Mouse (Mus musculus) liver, postnatal 0 days (tissue): ENCODE data around the gene Umodl1. TPM values are rescaled to one million over a fixed set of nuclear protein-coding genes. Genes with fewer than 3 reads are reported as not detected.

ENCODE experiments used
- ATAC-seq: fragments of 200-750 bp; cut with Nextera tagmentation; 2 replicates; pipeline ENCODE4 v1.8.0; 2017; ENCODE audit warnings: mild to moderate bottlenecking, moderate library complexity
- DNase-seq: peaks from one replicate; pipeline ENCODE4 v3.0.0-alpha.2; 2016
- H3K27ac ChIP-seq: fragments of 300-500 bp; sonication (generic); 2 replicates; pipeline ENCODE4 v1.5.1; 2014; ENCODE audit warnings: antibody characterized with exemption, moderate library complexity, mild to moderate bottlenecking, low read depth
- H3K27me3 ChIP-seq: fragments of 300-500 bp; sonication (generic); 2 replicates; pipeline ENCODE4 v1.6.1; 2014; ENCODE audit warnings: low read length, control low read depth, mixed read lengths; ENCODE audit not compliant: insufficient read depth
- H3K36me3 ChIP-seq: fragments of 300-500 bp; sonication (generic); replicated peaks from 2 replicates; pipeline ENCODE4 v1.6.1; 2014; ENCODE audit warnings: mild to moderate bottlenecking, control low read depth, low read length, moderate library complexity, mixed read lengths; ENCODE audit not compliant: insufficient read depth
- H3K4me1 ChIP-seq: fragments of 300-500 bp; sonication (generic); 2 replicates; pipeline ENCODE4 v1.6.1; 2014; ENCODE audit warnings: antibody characterized with exemption, mild to moderate bottlenecking, control low read depth; ENCODE audit not compliant: insufficient read depth
- H3K4me2 ChIP-seq: fragments of 300-500 bp; sonication (generic); 2 replicates; pipeline ENCODE4 v1.6.1; 2014; ENCODE audit warnings: low read depth, mild to moderate bottlenecking, low read length, moderate library complexity, mixed read lengths
- H3K4me3 ChIP-seq: fragments of 300-500 bp; sonication (generic); 2 replicates; pipeline ENCODE4 v1.5.1; 2014; ENCODE audit warnings: low read depth, low read length
- H3K9ac ChIP-seq: fragments of 300-500 bp; sonication (generic); replicated peaks from 2 replicates; pipeline ENCODE4 v1.6.1; 2014; ENCODE audit warnings: mild to moderate bottlenecking, moderate library complexity
- H3K9me3 ChIP-seq: fragments of 300-500 bp; sonication (generic); 2 replicates; pipeline ENCODE4 v1.6.1; 2016; ENCODE audit warnings: mild to moderate bottlenecking, control low read depth, low read length, mixed read lengths
- CTCF ChIP-seq: sonication (generic); IDR thresholded peaks from 2 replicates; pipeline ENCODE4 v1.5.1; 2016; ENCODE audit warnings: antibody characterized with exemption, low read depth
- EP300 ChIP-seq: IDR thresholded peaks from 2 replicates; pipeline ENCODE4 v1.6.1; 2016; ENCODE audit warnings: antibody characterized with exemption, low read depth, mild to moderate bottlenecking
- WGBS: fragments of 180-500 bp; shearing (Covaris S2); extraction: QIAGEN DNeasy Blood & Tissue Kit; methylation state at CpG from one replicate; pipeline ENCODE4 v1.1.7; 2014; ENCODE audit not compliant: insufficient replicate concordance; 5-methylcytosine and 5-hydroxymethylcytosine counted together
- polyA plus RNA-seq: library from polyadenylated mRNA; unstranded; fragments of >200 nt; fragmentation: Nextera tagmentation; extraction: Ambion mirVana; gene quantifications from 2 replicates; pipeline ENCODE4 v1.2.1, GENCODE M21; 2015

Umodl1 gene
- polyA plus RNA-seq, 1 experiment from 2014 or later = 0.05 TPM

GRCm38 (mm10) chr17:30961936-30962592 is 7.6 kb downstream of the Umodl1 start:
- DNase-seq = no peak
- WGBS = 47% methylated on average over 7 of the region's 7 CpGs
- no peaks in the 10 kb centered on the region for H3K36me3 ChIP-seq
- H3K27me3 ChIP-seq = no peaks in the 10 kb centered on the region
- no peaks in the 10 kb centered on the region for H3K4me1 ChIP-seq
- no peak overlapping the region for H3K4me3 ChIP-seq
- no peak for TF ChIP-seq CTCF
- no peak for TF ChIP-seq EP300
- ATAC-seq = no peak
- no peak overlapping the region for H3K4me2 ChIP-seq
- H3K27ac ChIP-seq = no peak overlapping the region
- no peak overlapping the region for H3K9ac ChIP-seq
- H3K9me3 ChIP-seq = no peaks in the 10 kb centered on the region

- no peak for TF ChIP-seq CTCF
- no peak for TF ChIP-seq EP300
- Histone ChIP-seq H3K9ac (no peak overlapping the region), H3K4me1 (no peaks in the 10 kb centered on the region), H3K27me3 (no peaks in the 10 kb centered on the region), H3K27ac (no peak overlapping the region), H3K36me3 (no peaks in the 10 kb centered on the region), H3K4me2 (no peak overlapping the region), H3K9me3 (no peaks in the 10 kb centered on the region), H3K4me3 (no peak overlapping the region)
- 36% methylated on average over 2 of the region's 2 CpGs for WGBS
- ATAC-seq (no peak), DNase-seq (no peak)
Observed at GRCm38 (mm10) chr17:30962880-30963279, 8.4 kb downstream of the Umodl1 start.

- Histone ChIP-seq H3K4me3 (no peak overlapping the region), H3K36me3 (no peaks in the 10 kb centered on the region), H3K9ac (no peak overlapping the region), H3K27ac (no peak overlapping the region), H3K9me3 (no peaks in the 10 kb centered on the region), H3K4me2 (no peak overlapping the region), H3K4me1 (no peaks in the 10 kb centered on the region), H3K27me3 (no peaks in the 10 kb centered on the region)
- no peak for DNase-seq
- ATAC-seq = no peak
- TF ChIP-seq EP300 = no peak
- TF ChIP-seq CTCF = no peak
- 61% methylated on average over 4 of the region's 4 CpGs for WGBS
Observed at GRCm38 (mm10) chr17:30969983-30970382, 15.5 kb downstream of the Umodl1 start.

- no peak for ATAC-seq
- no peak for DNase-seq
- no peak overlapping the region for H3K27ac ChIP-seq
- TF ChIP-seq CTCF (no peak), EP300 (no peak)
- H3K27me3 ChIP-seq = no peaks in the 10 kb centered on the region
- no peaks in the 10 kb centered on the region for H3K36me3 ChIP-seq
- no peaks in the 10 kb centered on the region for H3K4me1 ChIP-seq
- no peak overlapping the region for H3K9ac ChIP-seq
- no peaks in the 10 kb centered on the region for H3K9me3 ChIP-seq
- H3K4me2 ChIP-seq = no peak overlapping the region
- WGBS = 75% methylated on average over 7 of the region's 7 CpGs
- no peak overlapping the region for H3K4me3 ChIP-seq
Observed at GRCm38 (mm10) chr17:30971877-30972276, 17.4 kb downstream of the Umodl1 start.

- Histone ChIP-seq H3K27me3 (no peaks in the 10 kb centered on the region), H3K4me3 (no peak overlapping the region), H3K27ac (no peak overlapping the region), H3K4me2 (no peak overlapping the region), H3K9me3 (no peaks in the 10 kb centered on the region), H3K4me1 (no peaks in the 10 kb centered on the region), H3K9ac (no peak overlapping the region), H3K36me3 (no peaks in the 10 kb centered on the region)
- DNase-seq (no peak), ATAC-seq (no peak)
- 33% methylated on average over 6 of the region's 6 CpGs for WGBS
- TF ChIP-seq CTCF (no peak), EP300 (no peak)
Observed at GRCm38 (mm10) chr17:30973332-30973731, 18.9 kb downstream of the Umodl1 start.

GRCm38 (mm10) chr17:30977290-30977689 is 22.9 kb downstream of the Umodl1 start:
- Histone ChIP-seq H3K4me1 (no peaks in the 10 kb centered on the region), H3K27ac (no peak overlapping the region), H3K9ac (no peak overlapping the region), H3K4me3 (no peak overlapping the region), H3K9me3 (no peaks in the 10 kb centered on the region), H3K36me3 (no peaks in the 10 kb centered on the region), H3K4me2 (no peak overlapping the region), H3K27me3 (no peaks in the 10 kb centered on the region)
- ATAC-seq (no peak), DNase-seq (no peak)
- TF ChIP-seq EP300 (no peak), CTCF (no peak)
- WGBS = 38% methylated on average over 2 of the region's 2 CpGs
